Mouse (Mus musculus): ENCODE results near the gene Cgas.

Gene Cgas

GRCm38 (mm10) chr9:78463337-78463736, 20.3 kb upstream of the Cgas start:
- in situ Hi-C loops (cut with MboI, MseI) = no loop called here

GRCm38 (mm10) chr9:78457026-78457425, 14.0 kb upstream of the Cgas start:
- in situ Hi-C loops (cut with MboI, MseI) = no loop called here

- in situ Hi-C loops (cut with MboI, MseI) = no loop called here
Measured at GRCm38 (mm10) chr9:78451382-78451781, 8.3 kb upstream of the Cgas start.

GRCm38 (mm10) chr9:78450404-78450803, 7.4 kb upstream of the Cgas start:
- in situ Hi-C loops (cut with MboI, MseI) = no loop called here

- in situ Hi-C loops (cut with MboI, MseI) = loop anchor here (5.0 kb wide), 1 partner anchor 79 kb away; no protein-coding TSS in a partner anchor
Measured at GRCm38 (mm10) chr9:78447973-78448873, 5.2 kb upstream of the Cgas start, which contains the start of the genes Mto1 and Gm17324. Mto1 (plus strand) TSS chr9:78448208. Gm17324 (minus strand) TSS chr9:78448786.

- in situ Hi-C loops (cut with MboI, MseI) = loop anchor here (5.0 kb wide), 1 partner anchor 80 kb away; no protein-coding TSS in a partner anchor
Measured at GRCm38 (mm10) chr9:78447606-78447972, 4.6 kb upstream of the Cgas start.

- in situ Hi-C loops (cut with MboI, MseI) = no loop called here
Measured at GRCm38 (mm10) chr9:78442237-78442578, 829 bp downstream of the Cgas start.

- in situ Hi-C loops (cut with MboI, MseI) = no loop called here
Measured at GRCm38 (mm10) chr9:78439426-78439825, 3.6 kb downstream of the Cgas start.

GRCm38 (mm10) chr9:78432471-78432870, 10.6 kb downstream of the Cgas start:
- in situ Hi-C loops (cut with MboI, MseI) = no loop called here

- in situ Hi-C loops (cut with MboI, MseI) = no loop called here
Measured at GRCm38 (mm10) chr9:78430486-78430885, 12.6 kb downstream of the Cgas start.

- in situ Hi-C loops (cut with MboI, MseI) = no loop called here
Measured at GRCm38 (mm10) chr9:78429551-78429950, 13.5 kb downstream of the Cgas start.

- in situ Hi-C loops (cut with MboI, MseI) = no loop called here
Measured at GRCm38 (mm10) chr9:78428870-78429432, 14.1 kb downstream of the Cgas start.

GRCm38 (mm10) chr9:78428185-78428584, 14.9 kb downstream of the Cgas start:
- in situ Hi-C loops (cut with MboI, MseI) = no loop called here

- in situ Hi-C loops (cut with MboI, MseI) = no loop called here
Measured at GRCm38 (mm10) chr9:78427362-78427781, 15.7 kb downstream of the Cgas start.

- in situ Hi-C loops (cut with MboI, MseI) = no loop called here
Measured at GRCm38 (mm10) chr9:78401596-78401995, 41.4 kb downstream of the Cgas start.

GRCm38 (mm10) chr9:78400570-78400969, 42.5 kb downstream of the Cgas start:
- in situ Hi-C loops (cut with MboI, MseI) = no loop called here

GRCm38 (mm10) chr9:78396517-78396916, 46.5 kb downstream of the Cgas start:
- in situ Hi-C loops (cut with MboI, MseI) = no loop called here

GRCm38 (mm10) chr9:78395630-78396351, 47.2 kb downstream of the Cgas start, which contains the start of gene Ddx43:
Ddx43 (plus strand) TSS chr9:78395777.
- in situ Hi-C loops (cut with MboI, MseI) = no loop called here

- in situ Hi-C loops (cut with MboI, MseI) = no loop called here
Measured at GRCm38 (mm10) chr9:78395244-78395629, 47.8 kb downstream of the Cgas start.

GRCm38 (mm10) chr9:78394602-78395001, 48.4 kb downstream of the Cgas start:
- in situ Hi-C loops (cut with MboI, MseI) = no loop called here

GRCm38 (mm10) chr9:78393741-78394140, 49.3 kb downstream of the Cgas start:
- in situ Hi-C loops (cut with MboI, MseI) = no loop called here

- in situ Hi-C loops (cut with MboI, MseI) = no loop called here
Measured at GRCm38 (mm10) chr9:78389981-78390380, 53.1 kb downstream of the Cgas start.

Data from T-helper 2 cell (primary cell).